Mouse (Mus musculus) heart, postnatal 25 days (tissue): Measurements from ENCODE around the gene Ensa. TPM values are rescaled to one million over a fixed set of nuclear protein-coding genes. Genes with fewer than 3 reads are reported as not detected.

Experiments used
- DNase-seq: peaks from one replicate; pipeline ENCODE4 v3.0.0; 2022; ENCODE audit warnings: low spot score
- intact Hi-C: fragments of 180-260 bp; cut with DNase I; formaldehyde crosslinking; loops from one replicate; pipeline ENCODE4 v1.15.1; 2025
- total RNA-seq, 2 experiments: library from RNA; stranded (reverse); gene quantifications; 2 replicates each; pipeline ENCODE4 v1.2.3; 2021

Ensa gene
- total RNA-seq, 2 experiments from 2014 or later = 67.4 to 72.2 TPM

GRCm38 (mm10) chr3:95674812-95675211, 50.0 kb downstream of the Ensa start:
- DNase-seq = no peak
- intact Hi-C loops = loop anchor here (5.0 kb wide), 1 partner anchor 97 kb away; no protein-coding TSS in a partner anchor

- DNase-seq = peak; percentile 86
- intact Hi-C loops = loop anchor here (1.0 to 5.0 kb wide), 2 partner anchors 42 to 97 kb away; no protein-coding TSS in a partner anchor
Measured at GRCm38 (mm10) chr3:95675301-95676092, 50.7 kb downstream of the Ensa start.

GRCm38 (mm10) chr3:95676745-95677419, 52.1 kb downstream of the Ensa start:
- intact Hi-C loops = loop anchor here (1.0 to 5.0 kb wide), 2 partner anchors 44 to 95 kb away; no protein-coding TSS in a partner anchor
- peak; percentile 66 for DNase-seq

GRCm38 (mm10) chr3:95677420-95678090, 52.8 kb downstream of the Ensa start:
- intact Hi-C loops = loop anchor here (5.0 kb wide), 1 partner anchor 95 kb away; no protein-coding TSS in a partner anchor
- no peak for DNase-seq

GRCm38 (mm10) chr3:95679551-95679950, 54.8 kb downstream of the Ensa start:
- intact Hi-C loops = loop anchor here (5.0 kb wide), 1 partner anchor 93 kb away; no protein-coding TSS in a partner anchor
- no peak for DNase-seq

- DNase-seq = no peak
- intact Hi-C loops = no loop called here
Measured at GRCm38 (mm10) chr3:95680673-95681072, 55.9 kb downstream of the Ensa start.

- intact Hi-C loops = no loop called here
- no peak for DNase-seq
Measured at GRCm38 (mm10) chr3:95681365-95681764, 56.6 kb downstream of the Ensa start.

Other genes starting within 250 kb of the Ensa start
- not detected for gene 4930558C23Rik, start 222.2 kb upstream of the Ensa start, total RNA-seq
- 10 to 100 TPM; 40.8 to 43.6 TPM for gene Arnt, start 190.6 kb upstream of the Ensa start, total RNA-seq
- gene Ctsk, start 125.7 kb upstream of the Ensa start, total RNA-seq = 10 to 100 TPM in 1 of 2 experiments, 1 to 10 TPM in 1; 8.7 to 10.9 TPM
- 10 to 100 TPM; 13.6 TPM for gene Ctss, start 98.2 kb upstream of the Ensa start, total RNA-seq
- gene Hormad1, start 65.3 kb upstream of the Ensa start, total RNA-seq = not detected
- 10 to 100 TPM; 18.8 to 19.7 TPM for gene Golph3l, start 36.1 kb upstream of the Ensa start, total RNA-seq
- 100 to 1,000 TPM; 128 to 152 TPM for gene Mcl1, start 33.8 kb downstream of the Ensa start, total RNA-seq
- gene Adamtsl4, start 62.9 kb downstream of the Ensa start, total RNA-seq = 10 to 100 TPM; 52.6 to 64.6 TPM
- gene Ecm1, start 114.6 kb downstream of the Ensa start, total RNA-seq = 10 to 100 TPM; 52.1 to 60.8 TPM
- gene Tars2, start 135.2 kb downstream of the Ensa start, total RNA-seq = 10 to 100 TPM; 46.6 to 49.4 TPM
- 10 to 100 TPM; 40.4 to 46.1 TPM for gene Rprd2, start 193.9 kb downstream of the Ensa start, total RNA-seq
- 10 to 100 TPM; 21.1 to 23.1 TPM for gene Prpf3, start 230.9 kb downstream of the Ensa start, total RNA-seq
- gene Mrps21, start 246.5 kb downstream of the Ensa start, total RNA-seq = 100 to 1,000 TPM; 315 to 318 TPM